Mouse (Mus musculus) CH12.LX (cell line): ENCODE results near the gene Krtap9-3. TPM values are rescaled to one million over a fixed set of nuclear protein-coding genes. Genes with fewer than 3 reads are reported as not detected.

Source experiments
- DNase-seq: peaks from one replicate; pipeline ENCODE4 v3.0.0-alpha.2; 2013; ENCODE audit errors: extremely low read depth
- H3K27ac ChIP-seq: 2 replicates; pipeline ENCODE4 v1.5.1; 2012; ENCODE audit warnings: low read depth, mild to moderate bottlenecking, control low read depth, moderate library complexity; ENCODE audit not compliant: insufficient read depth
- H3K27me3 ChIP-seq: replicated peaks from 2 replicates; pipeline ENCODE3; 2012; ENCODE audit warnings: inconsistent platforms
- H3K36me3 ChIP-seq, 2 experiments: replicated peaks in 1 of 2; 2 replicates each; pipeline versions ENCODE3 to v1.6.1; 2012; ENCODE audit warnings: inconsistent platforms in 1 of 2, low read length in 1 of 2, mild to moderate bottlenecking in 1 of 2, mixed read lengths in 1 of 2, moderate library complexity in 1 of 2; ENCODE audit not compliant: control insufficient read depth in 1 of 2, insufficient read depth in 1 of 2
- H3K4me1 ChIP-seq, 2 experiments: 2 replicates each; pipeline ENCODE4 v1.6.1; 2012; ENCODE audit warnings: inconsistent platforms in 1 of 2, moderate library complexity in 1 of 2; ENCODE audit not compliant: insufficient read depth in 2 of 2, control insufficient read depth in 1 of 2
- H3K4me2 ChIP-seq: 2 replicates; pipeline ENCODE4 v1.6.1; 2012; ENCODE audit warnings: low read depth, mild to moderate bottlenecking, control low read depth; ENCODE audit not compliant: poor library complexity, insufficient read depth, severe bottlenecking
- H3K4me3 ChIP-seq, 3 experiments: fragments of 150-350 bp in 1 of 3; sonication (generic) in 1 of 3; replicated peaks in 1 of 3; 2 replicates each; pipeline versions ENCODE3 to v1.5.1; 2011 to 2012; ENCODE audit warnings: low read depth in 2 of 3, low read length in 2 of 3, mild to moderate bottlenecking in 2 of 3, moderate library complexity in 2 of 3, control low read depth in 1 of 3, improper control_type of control experiment in 1 of 3, inconsistent platforms in 1 of 3, mixed read lengths in 1 of 3; ENCODE audit not compliant: poor library complexity in 1 of 3
- H3K79me2 ChIP-seq: replicated peaks from 2 replicates; pipeline ENCODE4 v1.6.1; 2012; ENCODE audit warnings: mild to moderate bottlenecking, moderate library complexity; ENCODE audit not compliant: control insufficient read depth, poor library complexity, insufficient read depth, severe bottlenecking; ENCODE audit errors: extremely low read depth
- H3K9ac ChIP-seq: 2 replicates; pipeline ENCODE4 v1.6.1; 2012; ENCODE audit warnings: low read depth, mild to moderate bottlenecking, control low read depth, moderate library complexity; ENCODE audit not compliant: insufficient read depth
- H3K9me3 ChIP-seq: replicated peaks from 2 replicates; pipeline ENCODE3; 2012; ENCODE audit warnings: low read length, inconsistent platforms, mixed read lengths
- BHLHE40 ChIP-seq: IDR thresholded peaks from 2 replicates; pipeline ENCODE4 v1.6.1; 2011; ENCODE audit warnings: mild to moderate bottlenecking, low read depth, low read length, improper control_type of control experiment
- CHD1 ChIP-seq: IDR thresholded peaks from 2 replicates; pipeline ENCODE4 v1.6.1; 2012; ENCODE audit warnings: low read depth, low read length, improper control_type of control experiment, inconsistent platforms
- CTCF ChIP-seq, 2 experiments: IDR thresholded peaks in 1 of 2; conservative IDR thresholded peaks in 1 of 2; 2 replicates each; pipeline ENCODE4 v1.5.1; 2011 to 2012; ENCODE audit warnings: low read depth in 2 of 2, low read length in 2 of 2, improper control_type of control experiment in 1 of 2, inconsistent platforms in 1 of 2, mild to moderate bottlenecking in 1 of 2, moderate library complexity in 1 of 2
- E2F4 ChIP-seq: IDR thresholded peaks from 2 replicates; pipeline ENCODE4 v1.6.1; 2011; ENCODE audit warnings: low read depth, low read length, improper control_type of control experiment; ENCODE audit not compliant: insufficient replicate concordance
- ELF1 ChIP-seq: IDR thresholded peaks from 2 replicates; pipeline ENCODE4 v1.6.1; 2014; ENCODE audit warnings: low read depth, mild to moderate bottlenecking, inconsistent platforms, low read length, improper control_type of control experiment
- EP300 ChIP-seq: IDR thresholded peaks from 2 replicates; pipeline ENCODE4 v1.6.1; 2011; ENCODE audit warnings: low read length, improper control_type of control experiment
- GABPA ChIP-seq: IDR thresholded peaks from 2 replicates; pipeline ENCODE4 v1.6.1; 2012; ENCODE audit warnings: low read depth, low read length, improper control_type of control experiment, inconsistent platforms; ENCODE audit not compliant: insufficient replicate concordance
- HCFC1 ChIP-seq: IDR thresholded peaks from 2 replicates; pipeline ENCODE4 v1.6.1; 2012; ENCODE audit warnings: low read depth, mild to moderate bottlenecking, inconsistent platforms, low read length, improper control_type of control experiment
- JUN ChIP-seq: IDR thresholded peaks from 2 replicates; pipeline ENCODE4 v1.6.1; 2011; ENCODE audit warnings: low read depth, mild to moderate bottlenecking, low read length, improper control_type of control experiment, moderate library complexity; ENCODE audit not compliant: insufficient read depth
- MAFK ChIP-seq: IDR thresholded peaks from 2 replicates; pipeline ENCODE4 v1.6.1; 2011; ENCODE audit warnings: low read length, improper control_type of control experiment; ENCODE audit not compliant: insufficient replicate concordance
- POLR2A ChIP-seq: IDR thresholded peaks from 2 replicates; pipeline ENCODE4 v1.6.1; 2011; ENCODE audit warnings: low read depth, mild to moderate bottlenecking, improper control_type of control experiment, low read length
- POLR2AphosphoS2 ChIP-seq: IDR thresholded peaks from 2 replicates; pipeline ENCODE4 v1.6.1; 2011; ENCODE audit warnings: low read depth, low read length, improper control_type of control experiment
- RCOR1 ChIP-seq: conservative IDR thresholded peaks from 2 replicates; pipeline ENCODE4 v1.6.1; 2012; ENCODE audit warnings: low read depth, mild to moderate bottlenecking, inconsistent platforms, low read length, improper control_type of control experiment
- TBP ChIP-seq: conservative IDR thresholded peaks from 2 replicates; pipeline ENCODE4 v1.6.1; 2011; ENCODE audit warnings: low read depth, low read length, improper control_type of control experiment
- TCF12 ChIP-seq: IDR thresholded peaks from 2 replicates; pipeline ENCODE4 v1.6.1; 2014; ENCODE audit warnings: low read depth, mild to moderate bottlenecking, inconsistent platforms, low read length, improper control_type of control experiment
- UBTF ChIP-seq: IDR thresholded peaks from 2 replicates; pipeline ENCODE4 v1.6.1; 2012; ENCODE audit warnings: low read depth, mild to moderate bottlenecking, inconsistent platforms, low read length, improper control_type of control experiment, moderate library complexity
- USF2 ChIP-seq: conservative IDR thresholded peaks from 2 replicates; pipeline ENCODE4 v1.6.1; 2011; ENCODE audit warnings: low read depth, low read length, improper control_type of control experiment
- ZC3H11A ChIP-seq: IDR thresholded peaks from 2 replicates; pipeline ENCODE4 v1.6.1; 2012; ENCODE audit warnings: low read depth, mild to moderate bottlenecking, inconsistent platforms, low read length, improper control_type of control experiment
- ZKSCAN1 ChIP-seq: IDR thresholded peaks from 2 replicates; pipeline ENCODE4 v1.6.1; 2012; ENCODE audit warnings: low read depth, inconsistent platforms, low read length, improper control_type of control experiment, borderline replicate concordance
- ZMIZ1 ChIP-seq: IDR thresholded peaks from 2 replicates; pipeline ENCODE4 v1.6.1; 2012; ENCODE audit warnings: low read depth, mild to moderate bottlenecking, inconsistent platforms, low read length, improper control_type of control experiment
- ZNF384 ChIP-seq: IDR thresholded peaks from 2 replicates; pipeline ENCODE4 v1.6.1; 2012; ENCODE audit warnings: low read depth, low read length, improper control_type of control experiment, inconsistent platforms
- dilution Hi-C: fragments of 300-500 bp; cut with MboI; formaldehyde crosslinking; loops from 2 replicates; pipeline ENCODE4 v1.14.3; 2020; ENCODE audit warnings: low sequenced_read_pairs; ENCODE audit not compliant: extremely low pct_unique_long_range_greater_than_20kb, extremely low pct_ligation_motif_present
- in situ Hi-C: fragments of 300-500 bp; cut with MboI; formaldehyde crosslinking; loops from 3 replicates; pipeline ENCODE4 v1.14.3; 2019; ENCODE audit warnings: low sequenced_read_pairs, low pct_ligation_motif_present, low pct_unique_long_range_greater_than_20kb, mixed read lengths
- polyA plus RNA-seq: library from polyadenylated mRNA; unstranded; fragments of >175 nt; gene quantifications from 2 replicates; pipeline ENCODE4 v1.2.1, GENCODE M21; 2012; ENCODE audit warnings: low read depth; ENCODE audit not compliant: insufficient read length
- total RNA-seq, 2 experiments: library from RNA; depleted of rRNA; stranded (reverse); fragments of 300-350 nt in 1 of 2; fragments of >200 nt in 1 of 2; gene quantifications; 2 replicates each; pipeline ENCODE4 v1.2.3; 2012 to 2014

Krtap9-3 gene
- total and polyA plus RNA-seq, 3 experiments = not detected

- no peak for TF ChIP-seq ZC3H11A
- TF ChIP-seq POLR2AphosphoS2 = no peak
- no peak for TF ChIP-seq POLR2A
- no peak for TF ChIP-seq CTCF (conservative IDR thresholded peaks at IDR 0.05 in 1 of 2, IDR thresholded peaks at IDR 0.05 in 1 of 2; ENCODE audit: low read depth in 2 of 2, low read length in 2 of 2)
- TF ChIP-seq HCFC1 = no peak
- TF ChIP-seq ZNF384 = no peak
- TF ChIP-seq EP300 = no peak
- no peak for TF ChIP-seq ZKSCAN1
- TF ChIP-seq ZMIZ1 = no peak
- TF ChIP-seq BHLHE40 = no peak
- TF ChIP-seq RCOR1 = no peak
- TF ChIP-seq ELF1 = no peak
- no peak for TF ChIP-seq CHD1
- TF ChIP-seq GABPA = no peak
- no peak for TF ChIP-seq UBTF
- no peak for TF ChIP-seq E2F4
- no peak for TF ChIP-seq JUN
- no peak for TF ChIP-seq USF2
- no peak for TF ChIP-seq TBP
- TF ChIP-seq MAFK = no peak
- TF ChIP-seq, all 38 proteins: peak for 0
- Histone ChIP-seq H3K9me3 (peaks cover 4% of the 10 kb centered on the region), H3K9ac (no peak overlapping the region), H3K36me3 (no peaks in the 10 kb centered on the region), H3K27me3 (peaks cover 67% of the 10 kb centered on the region), H3K4me2 (no peak overlapping the region), H3K79me2 (no peaks in the 10 kb centered on the region), H3K27ac (no peak overlapping the region), H3K4me1 (no peaks in the 10 kb centered on the region), H3K4me3 (no peak overlapping the region)
- DNase-seq = no peak
- in situ Hi-C loops = no loop called here
- dilution Hi-C loops = no loop called here
These were observed 12.8 kb downstream of the Krtap9-3 start for GRCm38 (mm10) chr11:99585096-99585495.

GRCm38 (mm10) chr11:99583245-99583704, 14.6 kb downstream of the Krtap9-3 start, which contains the start of gene Krtap1-4:
Krtap1-4 (minus strand) TSS chr11:99583654.
- in situ Hi-C loops (no loop called here), dilution Hi-C loops (no loop called here)

More at GRCm38 (mm10) chr11:99583245-99583704, 14.6 kb downstream of the Krtap9-3 start, which contains the start of gene Krtap1-4:
- H3K4me3 ChIP-seq = no peak within 1 kb of the TSS
- H3K79me2 ChIP-seq = no peaks in the 10 kb centered on the region
- peaks cover 72% of the 10 kb centered on the region for H3K27me3 ChIP-seq
- TF ChIP-seq RCOR1 (no peak), TCF12 (peak; percentile 47; the same call in 1 of the 2 replicates)
- TF ChIP-seq, all 38 proteins: peak for 1
- H3K4me1 ChIP-seq = no peaks in the 10 kb centered on the region
- H3K9me3 ChIP-seq = peaks cover 4% of the 10 kb centered on the region
- no peak within 1 kb of the TSS for H3K9ac ChIP-seq
- H3K36me3 ChIP-seq = no peaks in the 10 kb centered on the region
- no peak within 1 kb of the TSS for H3K27ac ChIP-seq
- no peak for DNase-seq
- H3K4me2 ChIP-seq = no peak within 1 kb of the TSS
